Mouse (Mus musculus) liver, embryonic 12.5 days (tissue): ENCODE data around the gene Gja3. TPM values are rescaled to one million over a fixed set of nuclear protein-coding genes. Genes with fewer than 3 reads are reported as not detected.
"Not testable (repeated sequence)": the region's sequence is repeated elsewhere in the genome, so short reads cannot be mapped to it uniquely, and the experiment has no call there.

Experiments
- ATAC-seq: fragments of 200-750 bp; cut with Nextera tagmentation; 2 replicates; pipeline ENCODE4 v1.8.0; 2017; ENCODE audit warnings: moderate number of reproducible peaks, mild to moderate bottlenecking, moderate library complexity
- H3K27ac ChIP-seq: fragments of 300-500 bp; sonication (generic); 2 replicates; pipeline ENCODE4 v1.5.1; 2016; ENCODE audit warnings: mild to moderate bottlenecking
- H3K27me3 ChIP-seq: fragments of 300-500 bp; sonication (generic); replicated peaks from 2 replicates; pipeline ENCODE4 v1.6.1; 2016; ENCODE audit warnings: mild to moderate bottlenecking, moderate library complexity
- H3K36me3 ChIP-seq: fragments of 300-500 bp; sonication (generic); 2 replicates; pipeline ENCODE4 v1.6.1; 2016; ENCODE audit warnings: mild to moderate bottlenecking, moderate library complexity
- H3K4me1 ChIP-seq: fragments of 300-500 bp; sonication (generic); 2 replicates; pipeline ENCODE4 v1.6.1; 2016
- H3K4me2 ChIP-seq: fragments of 300-500 bp; sonication (generic); 2 replicates; pipeline ENCODE4 v1.6.1; 2016; ENCODE audit warnings: mild to moderate bottlenecking, moderate library complexity
- H3K4me3 ChIP-seq: fragments of 300-500 bp; sonication (generic); 2 replicates; pipeline ENCODE4 v1.5.1; 2016; ENCODE audit warnings: mild to moderate bottlenecking, moderate library complexity
- H3K9ac ChIP-seq: fragments of 300-500 bp; sonication (generic); 2 replicates; pipeline ENCODE4 v1.6.1; 2016; ENCODE audit warnings: mild to moderate bottlenecking, moderate library complexity
- H3K9me3 ChIP-seq: fragments of 300-500 bp; sonication (generic); replicated peaks from 2 replicates; pipeline ENCODE4 v1.6.1; 2016; ENCODE audit warnings: mild to moderate bottlenecking, moderate library complexity
- whole genome bisulfite sequencing: fragments of 180-500 bp; shearing (Covaris S2); methylation state at CpG from one replicate; pipeline ENCODE4 v1.1.7; 2016; ENCODE audit not compliant: insufficient replicate concordance; 5-methylcytosine and 5-hydroxymethylcytosine counted together
- polyA plus RNA-seq: library from polyadenylated mRNA; unstranded; fragments of >200 nt; fragmentation: Nextera tagmentation; extraction: Ambion mirVana; gene quantifications from 2 replicates; pipeline ENCODE4 v1.2.1, GENCODE M21; 2016

The Gja3 gene
- polyA plus RNA-seq, 1 experiment from 2014 or later = not detected

- no peak overlapping the region for H3K9ac ChIP-seq
- H3K27ac ChIP-seq = no peak overlapping the region
- H3K36me3 ChIP-seq = no peaks in the 10 kb centered on the region
- no peak for ATAC-seq
- H3K4me1 ChIP-seq = no peaks in the 10 kb centered on the region
- peaks cover 16% of the 10 kb centered on the region for H3K27me3 ChIP-seq
- no peaks in the 10 kb centered on the region for H3K9me3 ChIP-seq
- H3K4me3 ChIP-seq = no peak overlapping the region
- 45% methylated on average over 3 of the region's 3 CpGs for WGBS
- no peak overlapping the region for H3K4me2 ChIP-seq
These were observed 25.1 kb downstream of the Gja3 start for GRCm38 (mm10) chr14:57032850-57033249.

- no peak overlapping the region for H3K9ac ChIP-seq
- no peak overlapping the region for H3K27ac ChIP-seq
- H3K4me2 ChIP-seq = no peak overlapping the region
- no peak for ATAC-seq
- H3K4me3 ChIP-seq = no peak overlapping the region
- H3K9me3 ChIP-seq = no peaks in the 10 kb centered on the region
- WGBS = 74% methylated on average over 2 of the region's 2 CpGs
- H3K4me1 ChIP-seq = no peaks in the 10 kb centered on the region
- no peaks in the 10 kb centered on the region for H3K27me3 ChIP-seq
- no peaks in the 10 kb centered on the region for H3K36me3 ChIP-seq
These were observed 39.5 kb downstream of the Gja3 start for GRCm38 (mm10) chr14:57018436-57018835.

GRCm38 (mm10) chr14:57016806-57017205, 41.1 kb downstream of the Gja3 start:
- H3K4me1 ChIP-seq, H3K27ac ChIP-seq, H3K4me2 ChIP-seq, H3K36me3 ChIP-seq, H3K27me3 ChIP-seq, H3K9ac ChIP-seq, H3K4me3 ChIP-seq, H3K9me3 ChIP-seq, ATAC-seq: not testable (repeated sequence)

- Histone ChIP-seq H3K9ac (no peak overlapping the region), H3K27me3 (no peaks in the 10 kb centered on the region), H3K4me2 (no peak overlapping the region), H3K4me3 (no peak overlapping the region), H3K36me3 (no peaks in the 10 kb centered on the region), H3K9me3 (no peaks in the 10 kb centered on the region), H3K27ac (no peak overlapping the region), H3K4me1 (no peaks in the 10 kb centered on the region)
- 50% methylated on average over 4 of the region's 4 CpGs for WGBS
- ATAC-seq = no peak
These were observed 69.3 kb downstream of the Gja3 start for GRCm38 (mm10) chr14:56988621-56989020.

Other genes starting within 250 kb of the Gja3 start
- gene Zmym5, start 246.4 kb downstream of the Gja3 start, polyA plus RNA-seq = 10.9 and 11.6 TPM in 2 replicates
- gene Zmym2, start 171.4 kb downstream of the Gja3 start, polyA plus RNA-seq = 12.7 and 15.6 TPM in 2 replicates
- 2.0 and 3.5 TPM in 2 replicates for gene Gjb2, start 46.6 kb upstream of the Gja3 start, polyA plus RNA-seq
- gene Gm4491, start 57.8 kb upstream of the Gja3 start, polyA plus RNA-seq = not detected in 2 replicates
- gene Gjb6, start 75.5 kb upstream of the Gja3 start, polyA plus RNA-seq = 0.10 and 0.19 TPM in 2 replicates